Mouse (Mus musculus): Measurements from ENCODE around the gene 1700025G04Rik.

The 1700025G04Rik gene

DNA sequence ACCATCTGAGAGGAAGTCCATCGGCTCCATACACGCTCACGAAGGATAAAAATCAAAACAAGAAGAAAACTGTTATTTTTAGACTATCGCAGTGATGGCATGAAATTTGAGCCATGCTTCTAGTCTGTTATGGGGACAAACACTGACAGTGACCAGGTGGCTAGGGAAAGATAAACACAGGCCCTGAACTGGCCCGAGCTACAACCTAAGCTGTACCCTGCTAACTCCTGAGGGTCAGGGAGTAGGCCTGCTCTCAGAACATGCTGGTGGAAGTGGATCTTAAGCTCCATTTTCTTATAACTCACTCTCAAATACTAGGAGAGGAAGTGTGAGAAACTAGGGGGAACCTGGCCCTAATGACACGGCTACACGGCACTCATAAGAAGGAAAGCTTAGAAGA lies 126.7 kb downstream of the 1700025G04Rik start:
- in situ Hi-C loops (cut with MseI, MboI) = no loop called here

DNA sequence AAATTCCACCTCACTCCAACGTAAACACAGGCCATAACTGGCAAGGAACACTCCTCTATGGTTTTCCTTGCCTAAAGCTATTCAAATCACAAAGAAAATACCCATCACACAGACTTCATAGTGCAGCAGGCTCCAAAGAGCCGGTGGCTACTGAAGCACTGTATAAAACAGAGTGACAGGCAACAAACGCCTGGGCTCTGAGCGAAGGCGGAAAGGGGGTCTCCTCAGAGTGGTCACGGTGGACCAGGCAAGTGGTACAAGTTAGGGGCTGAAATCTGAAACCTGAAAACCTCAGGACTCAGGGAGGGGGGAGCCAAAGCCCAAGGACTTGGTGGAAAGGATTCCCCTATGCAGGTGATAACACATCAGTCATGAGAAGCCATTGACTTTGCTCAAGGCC lies 127.8 kb downstream of the 1700025G04Rik start:
- in situ Hi-C loops (cut with MseI, MboI) = no loop called here

DNA sequence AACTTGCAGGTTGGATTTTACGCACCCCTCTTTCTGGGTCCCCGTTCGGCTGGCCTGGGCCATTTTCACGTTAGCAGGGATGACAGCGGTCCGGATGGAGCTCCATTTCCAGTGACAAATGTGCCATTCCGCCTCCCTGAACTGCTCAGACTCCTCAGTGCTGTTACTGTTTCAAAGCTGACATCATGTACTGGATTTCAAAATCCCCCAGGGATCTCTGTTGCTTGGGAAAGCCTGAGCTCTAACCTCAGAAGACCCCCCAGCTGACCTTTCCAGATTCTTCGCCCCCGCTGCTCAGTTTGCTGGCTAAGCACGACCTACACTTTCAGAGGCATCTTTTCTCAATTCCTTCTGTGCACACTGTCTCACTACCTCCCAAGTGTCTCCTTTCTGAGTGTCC lies 128.7 kb downstream of the 1700025G04Rik start:
- in situ Hi-C loops (cut with MseI, MboI) = no loop called here

DNA sequence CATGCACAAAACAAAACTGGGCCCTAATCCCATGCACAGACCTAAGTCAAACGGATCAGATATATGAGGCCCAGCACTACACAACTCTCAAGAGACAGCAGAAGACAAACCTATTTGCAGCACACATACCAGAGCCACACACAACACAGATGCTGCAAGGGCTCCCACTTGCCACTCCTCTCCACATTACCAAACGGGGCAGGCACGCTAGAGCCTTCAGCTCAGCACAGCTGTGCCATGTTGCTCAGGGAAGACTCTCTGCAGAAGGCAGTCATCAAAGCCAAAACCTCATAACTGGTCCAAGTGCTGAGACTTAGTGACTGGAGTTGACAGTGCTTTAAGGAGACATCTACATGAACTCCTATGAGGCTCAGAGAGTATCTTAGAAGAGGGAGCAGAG lies 130.9 kb downstream of the 1700025G04Rik start:
- in situ Hi-C loops (cut with MseI, MboI) = no loop called here

DNA sequence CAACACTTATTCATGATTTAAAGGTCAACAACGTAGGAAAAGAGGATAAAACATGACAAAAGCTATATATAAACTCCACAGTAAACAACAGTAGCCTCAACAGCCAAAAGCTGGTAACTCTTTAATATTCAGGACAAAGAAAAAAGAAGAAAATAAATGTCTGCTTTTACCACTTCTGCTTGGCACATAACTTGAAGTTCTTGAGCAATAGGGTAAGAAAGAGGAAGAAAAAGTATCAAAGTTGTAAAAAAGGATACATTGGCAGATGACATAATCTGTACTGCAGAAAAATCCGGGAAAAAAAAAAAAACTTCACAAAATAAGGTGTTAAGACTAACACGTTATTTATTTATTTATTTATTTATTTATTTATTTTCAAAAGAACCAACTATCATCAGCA lies 131.5 kb downstream of the 1700025G04Rik start:
- in situ Hi-C loops (cut with MseI, MboI) = no loop called here

DNA sequence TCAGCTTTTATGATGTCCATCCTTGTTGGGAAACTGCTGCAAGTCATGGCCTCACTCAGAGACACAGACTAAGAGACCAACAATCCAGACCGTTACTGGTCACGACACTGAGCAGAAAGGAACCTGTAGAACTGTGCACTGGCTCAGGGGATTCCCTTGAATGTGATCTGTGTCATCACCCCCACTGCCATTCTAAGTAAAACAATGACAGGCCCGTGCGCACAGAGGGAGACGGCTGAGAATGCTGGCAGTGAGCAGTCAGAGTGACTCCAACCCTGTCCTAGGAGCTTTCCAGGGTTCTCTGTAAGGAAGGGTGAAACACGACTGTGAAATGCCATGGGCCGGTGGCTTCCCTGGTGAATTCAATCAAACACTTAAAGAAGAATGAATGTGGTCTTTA lies 132.3 kb downstream of the 1700025G04Rik start:
- in situ Hi-C loops (cut with MseI, MboI) = no loop called here

DNA sequence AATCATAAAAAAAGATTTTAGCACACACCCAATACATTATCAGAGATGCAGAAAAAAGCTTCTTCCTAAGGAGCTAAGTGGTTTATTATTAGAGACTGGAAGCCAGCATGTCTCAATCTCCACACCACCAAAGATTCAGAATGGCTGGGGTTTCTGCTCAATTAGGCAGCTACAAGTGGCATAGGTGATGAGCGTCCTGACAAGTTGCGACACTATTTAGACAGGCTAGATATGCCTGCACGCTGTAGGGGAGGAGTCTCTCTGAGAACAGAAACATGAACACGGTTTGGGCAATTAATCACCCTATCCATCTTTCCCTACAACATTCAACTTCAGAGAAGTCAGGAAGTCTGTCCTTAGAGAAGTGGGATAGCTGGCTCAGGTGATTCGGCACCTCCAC lies 134.1 kb downstream of the 1700025G04Rik start:
- in situ Hi-C loops (cut with MseI, MboI) = no loop called here

DNA sequence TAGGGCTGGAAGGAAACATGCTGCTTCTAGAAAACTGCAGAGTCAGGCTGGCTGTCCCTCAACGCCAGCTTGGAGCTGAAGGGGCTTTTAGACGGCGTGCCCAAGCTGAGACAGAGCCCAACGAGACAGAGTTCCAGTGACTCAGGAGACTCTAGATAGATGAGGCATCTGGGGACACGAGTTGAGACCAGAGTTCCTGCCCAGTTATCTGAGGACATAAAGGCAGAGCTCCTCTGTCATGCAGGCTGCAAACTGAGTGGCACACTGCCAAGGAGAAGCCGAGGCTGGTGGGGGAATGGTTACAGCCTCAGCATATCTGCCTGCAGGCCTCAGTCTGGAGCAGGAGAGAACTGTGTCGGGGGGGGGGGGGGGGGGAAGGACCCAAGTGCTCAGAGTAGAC lies 136.4 kb downstream of the 1700025G04Rik start:
- in situ Hi-C loops (cut with MseI, MboI) = no loop called here

DNA sequence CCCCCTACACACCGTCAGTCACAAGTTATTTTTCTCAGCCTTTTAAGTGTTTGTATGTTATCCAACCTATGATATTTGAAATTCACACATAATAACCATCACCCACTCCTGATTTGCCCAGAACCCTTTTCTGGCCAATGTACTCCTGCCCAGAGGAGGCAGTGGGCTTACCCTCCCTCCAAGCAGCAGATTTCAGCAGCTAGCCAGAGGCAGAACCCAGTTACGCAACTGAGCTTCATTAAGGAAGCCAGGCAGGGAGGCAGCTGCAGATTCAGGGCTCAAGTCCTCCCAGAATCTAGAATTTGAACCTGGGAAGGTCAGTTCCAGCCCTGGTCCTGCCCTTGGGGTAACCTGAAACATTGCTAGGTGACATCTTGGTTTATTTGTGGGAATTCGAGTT lies 141.9 kb downstream of the 1700025G04Rik start:
- in situ Hi-C loops (cut with MseI, MboI) = no loop called here

DNA sequence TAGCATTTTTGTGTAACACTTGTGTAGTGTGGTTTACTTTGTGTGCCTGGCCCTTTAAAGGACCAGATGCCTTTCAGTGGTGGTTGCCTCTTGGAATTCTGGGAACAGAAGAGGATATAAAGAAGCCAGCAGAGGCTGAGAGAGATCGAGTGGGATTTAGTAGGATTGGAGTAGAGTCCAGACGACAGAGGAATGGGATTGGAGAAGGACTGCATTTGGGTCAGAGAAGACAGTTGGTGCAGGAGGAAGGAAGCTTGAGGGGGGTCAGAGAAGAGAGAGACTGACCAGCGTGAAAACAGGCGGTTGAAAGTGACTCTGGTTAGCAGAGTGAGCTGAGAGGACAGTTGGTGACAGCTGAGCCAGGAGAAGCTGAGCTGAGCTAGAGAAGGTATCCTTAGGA lies 142.4 kb downstream of the 1700025G04Rik start:
- in situ Hi-C loops (cut with MseI, MboI) = no loop called here

DNA sequence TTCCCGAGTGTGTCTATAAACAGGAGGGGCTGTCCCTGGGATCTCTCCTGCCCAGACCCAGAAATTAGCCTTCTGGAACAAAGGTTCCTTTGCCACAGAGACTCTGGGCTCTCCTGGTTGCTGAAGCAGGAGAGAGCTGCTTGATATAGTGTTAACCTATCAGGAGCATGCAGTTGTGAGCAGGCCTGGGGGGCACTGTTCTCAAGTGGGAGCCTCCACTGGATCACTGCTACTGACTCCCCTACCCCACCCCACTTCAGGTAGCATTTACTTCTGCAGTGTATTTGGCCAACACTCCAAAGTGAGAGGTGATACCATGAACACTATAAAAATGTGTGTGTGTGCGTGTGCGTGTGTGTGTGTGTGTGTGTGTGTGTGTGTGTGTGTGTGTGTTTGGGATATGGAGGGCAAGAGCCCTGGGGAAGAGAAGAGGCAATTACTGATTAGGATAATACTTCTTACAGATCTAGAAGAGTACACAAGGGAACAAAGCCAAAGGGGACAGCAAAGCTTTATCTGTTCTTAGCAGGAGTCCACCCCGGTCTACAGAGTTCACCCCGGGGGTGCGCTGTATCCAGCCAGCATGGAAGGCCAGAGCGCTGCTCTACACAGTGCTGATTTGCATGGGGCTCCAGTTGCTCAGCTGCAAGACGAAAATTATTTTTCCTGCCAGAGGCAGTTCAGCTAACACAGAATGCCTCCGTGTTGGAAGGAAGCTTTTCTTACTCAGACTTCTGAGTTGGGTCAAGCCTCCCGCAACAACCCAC lies 145.3 kb downstream of the 1700025G04Rik start:
- in situ Hi-C loops (cut with MseI, MboI) = no loop called here

DNA sequence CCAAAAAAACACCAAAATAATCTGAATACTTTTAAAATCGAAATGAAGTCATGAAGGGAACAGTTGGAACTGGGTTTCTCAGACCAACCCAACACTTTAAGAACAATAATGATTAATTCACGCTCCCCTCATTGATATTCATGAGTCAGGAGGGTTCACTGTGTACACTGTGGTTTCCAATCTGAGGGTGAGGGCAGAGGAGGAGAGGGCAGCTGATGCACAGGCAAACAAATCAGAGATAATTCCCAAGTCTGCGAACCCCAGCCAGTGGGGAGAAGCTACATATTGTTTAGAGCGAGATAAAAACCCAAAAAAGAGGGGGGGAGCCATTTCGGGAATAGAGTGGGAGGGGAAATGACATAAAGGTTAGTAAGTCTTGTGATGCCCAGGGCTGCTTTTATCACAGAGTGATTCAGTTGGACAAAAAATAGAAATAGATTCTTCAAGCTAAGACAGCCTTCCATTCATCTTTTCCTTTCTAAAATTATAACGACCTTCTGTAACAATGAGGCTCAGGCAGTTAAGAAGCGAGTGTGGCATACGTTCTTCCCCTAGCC lies 146.2 kb downstream of the 1700025G04Rik start:
- in situ Hi-C loops (cut with MseI, MboI) = no loop called here

DNA sequence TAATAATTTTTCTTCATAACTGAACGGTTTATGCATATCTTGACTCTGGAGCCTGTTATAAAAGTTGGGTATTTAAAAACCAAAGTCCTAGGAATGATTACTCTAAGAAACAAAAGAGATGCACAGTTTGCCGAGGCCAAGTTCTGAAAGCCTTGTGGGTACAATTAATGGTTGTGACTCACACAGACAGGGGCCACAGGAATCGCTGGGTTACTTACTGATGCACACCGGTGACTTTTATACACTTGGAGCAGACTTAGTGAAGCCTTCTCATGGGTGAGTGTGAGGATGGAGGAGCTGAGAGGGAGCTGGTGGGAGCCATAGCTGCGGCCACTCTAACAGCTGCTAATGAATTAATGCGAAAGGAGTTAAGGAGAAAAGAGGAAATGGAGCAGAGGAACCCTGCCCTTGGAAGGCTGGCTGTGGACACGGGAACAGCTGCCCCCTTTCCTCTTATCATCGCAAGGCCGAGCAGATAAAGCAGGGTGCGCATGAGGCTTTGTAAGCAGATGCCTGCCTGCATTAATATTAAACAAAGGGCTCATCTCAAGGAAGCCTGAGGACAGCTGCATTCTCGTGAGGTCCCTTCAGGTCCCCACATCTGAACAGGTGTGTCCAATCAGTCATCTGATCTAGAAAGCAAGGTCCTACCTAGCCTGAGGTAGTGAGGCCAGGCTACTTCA lies 146.8 kb downstream of the 1700025G04Rik start:
- in situ Hi-C loops (cut with MseI, MboI) = no loop called here

DNA sequence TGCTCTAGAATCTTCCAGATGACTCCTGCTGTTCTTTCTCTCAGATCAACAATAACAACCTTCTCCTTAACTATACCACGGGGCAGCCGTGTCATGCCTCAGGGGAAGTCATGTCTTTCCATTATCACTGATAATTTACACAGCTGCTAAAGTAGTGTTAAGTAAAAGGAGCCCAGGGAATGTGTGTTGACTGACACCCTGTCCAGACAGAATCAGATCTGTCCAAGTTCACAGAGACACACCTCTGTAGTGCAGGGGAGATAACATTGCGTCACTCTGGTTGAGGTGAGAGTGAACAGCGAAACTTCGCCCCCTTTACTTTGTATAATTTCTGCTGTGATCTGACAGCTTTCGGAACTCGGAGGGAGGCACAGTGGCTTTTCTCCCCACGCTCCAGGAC lies 149.9 kb downstream of the 1700025G04Rik start:
- in situ Hi-C loops (cut with MseI, MboI) = no loop called here

DNA sequence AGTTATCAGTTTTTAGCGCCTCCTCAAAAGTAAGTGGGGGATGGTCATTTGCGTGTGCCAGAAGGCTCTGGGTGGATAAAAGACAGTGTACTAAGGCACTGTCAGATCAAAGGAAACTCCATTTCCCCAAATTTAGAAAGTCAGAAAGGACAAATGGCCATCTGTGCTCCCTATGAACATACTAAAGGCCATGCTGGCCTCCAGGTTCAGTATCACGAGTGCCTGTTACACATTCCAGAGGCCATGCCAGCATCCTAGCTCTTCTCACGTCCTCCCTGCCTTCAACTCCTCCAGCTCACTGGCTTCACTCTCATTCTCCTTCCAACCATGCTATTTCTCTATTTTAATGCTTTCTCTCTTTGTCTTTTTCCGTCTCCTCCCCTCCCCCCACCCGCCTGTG lies 150.4 kb downstream of the 1700025G04Rik start:
- in situ Hi-C loops (cut with MseI, MboI) = no loop called here

DNA sequence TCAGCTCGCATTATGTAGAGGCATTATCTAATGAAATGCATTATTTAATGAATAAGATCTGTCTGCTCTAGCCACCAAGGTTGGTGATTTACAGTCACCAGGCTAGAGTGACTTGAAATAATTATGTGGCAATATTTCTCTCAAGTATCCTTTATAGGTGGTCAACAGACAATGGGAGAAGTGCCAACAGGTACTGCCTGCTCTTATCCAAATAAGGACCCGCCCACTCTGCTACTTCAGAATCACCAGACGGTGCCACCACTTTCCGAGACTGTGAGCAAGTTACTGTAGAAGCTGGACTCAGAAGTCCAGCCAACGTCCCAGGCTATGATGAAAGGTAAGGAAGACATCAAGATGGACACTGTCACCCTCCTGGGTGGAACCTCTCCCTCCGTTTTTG lies 156.3 kb downstream of the 1700025G04Rik start:
- in situ Hi-C loops (cut with MseI, MboI) = no loop called here

DNA sequence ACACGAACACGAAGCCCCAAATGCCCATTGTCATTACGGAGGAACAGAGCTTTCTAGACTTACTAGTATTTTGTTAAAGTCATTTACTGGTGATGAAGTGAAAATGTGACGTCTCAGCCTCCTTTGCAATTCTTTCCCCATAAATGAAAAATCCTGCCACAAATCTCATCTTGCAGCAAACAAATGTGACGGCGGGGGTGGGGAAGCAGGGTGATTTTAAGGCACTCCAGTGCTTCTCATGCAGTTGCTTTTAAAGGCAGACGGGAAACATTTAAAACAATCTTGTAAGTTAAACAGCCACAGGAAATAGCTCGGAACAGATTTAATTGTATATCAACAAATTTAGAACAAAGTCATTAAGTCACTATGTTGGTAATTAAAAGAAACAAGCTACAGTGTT lies 163.1 kb downstream of the 1700025G04Rik start:
- in situ Hi-C loops (cut with MseI, MboI) = no loop called here

DNA sequence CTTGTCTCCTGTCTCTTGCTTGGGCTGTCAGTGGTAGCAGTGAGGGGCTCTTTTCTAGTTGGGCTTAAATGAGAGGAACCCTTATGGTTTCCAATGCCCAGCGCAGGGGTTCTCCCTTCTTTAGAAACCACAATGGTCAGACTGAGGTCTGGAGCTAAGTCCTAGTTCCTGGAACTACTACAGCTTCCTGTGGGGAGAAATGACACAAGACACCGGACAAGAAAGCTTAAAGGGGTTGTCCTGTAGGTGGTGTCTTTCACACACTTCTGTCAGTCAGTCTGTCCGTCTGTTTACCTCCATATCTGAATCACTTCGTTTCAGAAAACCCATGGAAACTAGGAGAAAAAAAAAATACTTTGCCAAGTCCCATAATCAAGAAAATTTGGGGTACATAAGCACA lies 163.8 kb downstream of the 1700025G04Rik start:
- in situ Hi-C loops (cut with MseI, MboI) = no loop called here

DNA sequence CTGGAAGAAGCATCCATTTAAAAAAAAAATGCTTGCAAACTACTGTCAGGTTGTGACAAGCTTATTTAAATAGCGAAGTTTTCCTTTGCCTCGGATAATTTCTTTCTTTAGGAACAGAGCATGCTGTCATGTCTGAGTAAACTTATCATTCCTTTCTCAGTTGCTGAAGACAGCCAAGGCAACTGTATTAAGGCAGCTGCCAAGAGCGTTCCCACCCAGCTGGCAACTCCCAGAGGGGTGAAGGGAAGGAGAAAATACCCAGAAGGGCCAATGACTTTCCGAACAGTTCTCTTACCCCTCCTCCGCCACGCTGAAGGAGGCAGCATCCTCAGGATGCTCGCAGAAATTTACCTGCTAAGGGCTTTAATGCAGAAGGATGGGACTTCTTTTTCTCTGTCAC lies 164.2 kb downstream of the 1700025G04Rik start:
- in situ Hi-C loops (cut with MseI, MboI) = no loop called here

DNA sequence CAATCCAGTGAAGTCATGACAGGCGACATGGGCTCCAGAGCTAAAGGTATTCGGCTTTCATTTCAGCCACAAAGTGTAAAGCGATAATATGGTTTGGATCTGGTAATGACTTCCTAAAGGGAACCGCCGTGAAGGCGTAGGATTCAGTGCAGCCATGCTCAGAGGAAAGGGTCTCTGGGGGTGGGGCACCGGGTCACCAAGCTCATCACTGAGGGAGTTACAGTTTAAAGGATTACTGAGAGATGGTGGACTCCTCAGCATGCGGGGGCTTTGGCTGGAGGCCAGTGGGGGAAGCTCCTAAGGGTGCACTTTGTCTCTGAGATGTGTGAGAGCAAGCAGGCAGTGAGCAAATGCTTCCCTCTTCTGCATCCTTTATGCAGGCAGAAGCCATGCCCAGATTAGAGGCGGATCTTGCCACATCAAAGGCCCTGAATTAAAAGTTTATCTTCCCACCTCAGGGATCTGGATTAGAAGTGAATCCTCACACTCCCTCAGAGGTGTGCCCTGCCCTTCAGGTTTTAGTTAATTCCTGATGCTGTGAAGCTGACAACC lies 171.0 kb downstream of the 1700025G04Rik start:
- in situ Hi-C loops (cut with MseI, MboI) = no loop called here

DNA sequence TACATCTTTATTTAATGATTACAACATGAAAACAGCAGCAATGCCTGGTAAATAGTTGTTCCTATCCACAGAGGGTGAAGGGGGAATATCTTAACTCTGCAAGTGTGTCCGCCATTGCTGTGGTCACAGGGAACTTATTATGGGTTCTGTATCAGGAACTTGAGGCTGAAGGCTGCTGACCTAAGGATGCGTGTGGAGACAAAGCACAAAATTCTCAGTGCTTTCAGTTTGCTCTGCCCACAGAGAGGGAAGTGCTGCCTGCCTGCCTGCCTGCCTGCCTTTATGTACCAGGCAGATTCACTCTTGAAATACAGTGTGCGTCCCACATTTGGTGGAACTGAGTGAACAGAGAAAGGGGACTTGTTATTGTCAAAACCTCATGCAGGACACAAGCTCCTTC lies 172.2 kb downstream of the 1700025G04Rik start:
- in situ Hi-C loops (cut with MseI, MboI) = no loop called here

DNA sequence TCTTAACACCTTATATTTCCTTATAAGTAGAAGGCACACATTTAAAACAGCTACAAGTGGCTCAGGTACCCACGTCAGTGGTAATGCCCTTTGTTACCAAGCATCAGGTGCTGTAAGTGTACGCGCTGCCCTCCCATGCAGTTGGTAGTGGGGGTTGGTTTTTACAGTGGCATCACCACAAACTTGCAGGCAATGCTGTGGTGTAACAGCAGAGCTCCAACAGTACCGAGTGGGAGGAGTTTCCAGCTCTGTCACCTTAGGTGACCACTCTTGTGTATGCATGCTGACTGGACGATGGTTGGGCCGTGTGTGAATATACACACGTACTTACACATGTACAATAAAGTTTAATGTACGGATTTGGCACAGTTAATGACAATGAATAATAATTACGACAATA lies 175.4 kb downstream of the 1700025G04Rik start:
- in situ Hi-C loops (cut with MseI, MboI) = no loop called here

DNA sequence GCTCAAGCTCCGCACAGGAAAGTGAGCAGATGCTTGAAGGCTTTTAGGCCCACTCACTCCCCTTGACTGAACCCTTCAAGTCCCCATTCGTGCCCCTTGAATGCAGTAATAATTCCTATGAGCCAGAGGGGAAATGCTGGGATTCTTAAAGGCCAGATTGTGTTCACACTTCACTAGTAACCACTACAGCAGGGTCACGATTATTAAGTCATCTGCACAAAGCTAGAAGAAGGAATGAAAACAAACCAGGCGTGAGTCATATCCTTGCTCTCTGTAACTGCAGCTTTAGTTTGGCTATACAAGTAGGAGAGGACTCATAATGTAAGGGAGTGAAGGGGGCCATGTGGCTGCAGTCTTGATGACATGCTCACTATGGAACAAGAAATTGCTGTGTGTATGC lies 182.9 kb downstream of the 1700025G04Rik start:
- in situ Hi-C loops (cut with MseI, MboI) = no loop called here

Measured in mouse trophoblast stem cell (cell line).